Mouse (Mus musculus) left cerebral cortex, adult 18-20 months (tissue): Measurements from ENCODE around the gene Atp23. TPM values are rescaled to one million over a fixed set of nuclear protein-coding genes. Genes with fewer than 3 reads are reported as not detected.

Experiments used
- DNase-seq, 2 experiments: peaks; one replicate each; pipeline ENCODE4 v3.0.0; 2021 to 2022; ENCODE audit warnings: low spot score in 2 of 2, mixed read lengths in 1 of 2
- long read RNA-seq, 2 experiments: library from polyadenylated mRNA; stranded (forward); transcript quantifications; one replicate each; pipeline ENCODE4 v2.0.0; 2021
- total RNA-seq, 2 experiments: library from RNA; stranded (reverse); gene quantifications; 2 replicates each; pipeline ENCODE4 v1.2.3; 2021

The Atp23 gene
- 10 to 100 TPM in 1 of 2 experiments, 1 to 10 TPM in 1; 8.9 to 11.6 TPM for total RNA-seq
- long read RNA-seq, experiment 1, transcript Atp23-202 (6 exons, 1,043 nt): major isoform, 8 of 12 reads
- long read RNA-seq, experiment 1, partial matches to known transcripts: 2 of 12 reads
- long read RNA-seq, experiment 1, other reads (novel, unspliced or antisense): 2 of 12 reads
- long read RNA-seq, experiment 2, transcript Atp23-202 (6 exons, 1,043 nt): major isoform, 12 of 16 reads
- long read RNA-seq, experiment 2, partial matches to known transcripts: 1 of 16 reads
- long read RNA-seq, experiment 2, other reads (novel, unspliced or antisense): 2 of 16 reads

- peak; percentile 91 to 92 for DNase-seq
These were observed at the start of gene Atp23 for GRCm38 (mm10) chr10:126900821-126901487. Gene Atp23 (minus strand): TSS chr10:126901355.

- no peak for DNase-seq
These were observed 49.4 kb upstream of the Atp23 start for GRCm38 (mm10) chr10:126950572-126950971.

DNA sequence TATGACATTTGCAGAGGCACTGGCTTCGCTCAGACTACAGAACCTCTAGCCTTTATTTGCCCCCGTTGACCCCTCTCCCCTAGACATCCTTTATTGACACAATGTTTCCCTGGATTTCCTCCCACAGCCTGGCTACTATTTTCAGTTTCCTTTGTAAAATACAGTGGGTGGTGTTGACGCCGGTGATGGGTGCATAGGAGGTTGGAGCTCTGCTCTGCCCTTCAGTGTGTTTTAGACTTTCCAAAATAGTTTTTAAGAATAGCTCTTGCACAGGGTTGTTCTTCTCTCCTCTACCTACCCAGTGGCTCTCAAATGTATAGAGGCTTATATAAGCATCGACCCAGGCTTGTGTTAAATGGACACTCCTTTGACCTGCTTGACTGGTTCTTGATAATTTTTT lies 48.7 kb upstream of the Atp23 start:
- DNase-seq: no peak

DNA sequence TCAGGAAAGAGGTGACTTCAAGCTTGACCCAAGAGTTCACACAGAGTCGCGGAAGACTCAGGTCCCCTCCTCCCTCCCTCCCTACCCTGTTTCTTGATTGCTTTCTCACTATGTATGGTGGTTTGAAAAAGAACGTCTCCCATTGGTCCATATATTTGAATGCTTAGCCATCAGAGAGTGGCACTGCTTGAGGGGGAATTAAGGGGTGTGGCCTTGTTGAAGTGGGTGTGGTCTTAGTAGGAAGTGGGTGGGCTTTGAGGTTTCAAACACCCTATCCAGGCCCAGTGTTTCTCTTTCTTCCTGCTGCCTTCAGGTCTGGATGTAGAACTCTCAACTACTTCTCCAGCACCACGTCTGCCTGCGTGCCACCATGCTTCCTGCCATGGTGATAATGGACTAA lies 44.4 kb upstream of the Atp23 start:
- DNase-seq: no peak

GRCm38 (mm10) chr10:126940949-126941348 lies 39.8 kb upstream of the Atp23 start:
- DNase-seq: no peak

GRCm38 (mm10) chr10:126935556-126936381 lies 34.6 kb upstream of the Atp23 start:
- peak; percentile 37 to 58 for DNase-seq

GRCm38 (mm10) chr10:126935121-126935520 lies 34.0 kb upstream of the Atp23 start:
- no peak for DNase-seq

GRCm38 (mm10) chr10:126934561-126934960 lies 33.4 kb upstream of the Atp23 start:
- no peak for DNase-seq

- no peak for DNase-seq
These were observed 30.6 kb upstream of the Atp23 start for GRCm38 (mm10) chr10:126931760-126932139.

GRCm38 (mm10) chr10:126931123-126931759 lies 30.1 kb upstream of the Atp23 start:
- peak; percentile 54 to 76 for DNase-seq

DNA sequence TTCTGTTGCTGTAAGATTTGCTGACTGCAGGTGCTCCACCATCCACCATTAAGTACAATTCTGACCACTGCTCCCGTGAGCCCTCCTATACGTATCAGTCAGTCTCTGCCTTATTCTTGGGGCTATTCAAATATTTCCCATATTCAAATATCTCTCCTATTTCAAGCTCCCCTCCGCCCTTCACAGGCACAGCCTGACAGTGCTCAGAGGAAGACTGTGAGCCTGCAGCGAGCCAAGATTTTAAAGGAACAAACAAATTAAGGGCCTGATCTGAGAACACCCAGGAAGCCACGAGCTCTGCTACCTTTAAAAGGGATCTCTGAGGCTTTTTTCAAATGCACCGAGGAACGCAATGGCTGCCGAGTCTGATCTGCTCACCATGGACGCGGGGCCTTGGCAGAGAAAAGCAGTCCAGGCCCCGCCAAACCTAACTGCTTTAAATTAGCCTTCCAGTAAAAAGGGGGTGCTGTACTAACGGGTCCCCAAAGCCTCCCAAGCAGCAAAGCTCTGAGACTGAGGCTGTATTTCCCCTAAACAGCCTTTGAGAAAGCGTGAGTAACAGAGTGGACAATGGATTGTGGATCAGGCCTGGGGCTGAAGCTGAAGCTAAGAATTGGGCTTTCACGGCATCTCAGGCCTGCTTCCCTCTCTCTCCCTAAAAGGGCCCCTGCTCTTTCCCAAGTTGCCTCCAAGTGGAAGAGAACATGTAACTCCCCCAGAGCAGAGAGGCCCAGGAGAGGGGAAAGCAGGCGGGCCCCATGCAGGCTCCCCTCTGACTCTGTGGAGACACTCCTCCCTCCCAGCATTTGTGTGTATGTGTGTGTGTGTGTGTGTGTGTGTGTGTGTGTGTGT lies 29.3 kb upstream of the Atp23 start:
- no peak for DNase-seq

DNA sequence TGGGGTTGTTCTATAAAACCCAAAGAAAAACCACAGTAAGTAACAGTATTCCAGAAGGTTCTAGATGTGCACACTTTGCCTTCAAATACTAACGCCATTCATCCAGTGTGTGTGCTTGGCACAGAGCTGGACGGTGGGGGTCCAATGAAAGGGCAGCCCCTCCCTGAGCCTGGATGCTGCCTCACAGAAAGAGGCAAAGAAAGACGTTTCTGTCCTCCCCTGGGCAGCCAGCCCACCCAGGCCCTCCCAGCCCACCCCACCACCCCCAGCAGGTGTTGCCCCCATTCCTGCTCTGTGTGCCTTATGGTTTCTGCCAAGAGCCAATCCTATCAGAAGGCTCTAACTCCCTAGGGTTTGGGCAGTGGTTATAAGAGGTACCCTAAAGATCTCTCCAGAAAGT lies 28.4 kb upstream of the Atp23 start:
- DNase-seq: no peak

- peak in 1 of 2 experiments; percentile 41 for DNase-seq
These were observed 27.7 kb upstream of the Atp23 start for GRCm38 (mm10) chr10:126928819-126929206.

- DNase-seq: peak; percentile 79 to 80
These were observed 27.1 kb upstream of the Atp23 start for GRCm38 (mm10) chr10:126928011-126928818.

- DNase-seq: peak; percentile 36 to 37
These were observed 26.2 kb upstream of the Atp23 start for GRCm38 (mm10) chr10:126927101-126927961.

DNA sequence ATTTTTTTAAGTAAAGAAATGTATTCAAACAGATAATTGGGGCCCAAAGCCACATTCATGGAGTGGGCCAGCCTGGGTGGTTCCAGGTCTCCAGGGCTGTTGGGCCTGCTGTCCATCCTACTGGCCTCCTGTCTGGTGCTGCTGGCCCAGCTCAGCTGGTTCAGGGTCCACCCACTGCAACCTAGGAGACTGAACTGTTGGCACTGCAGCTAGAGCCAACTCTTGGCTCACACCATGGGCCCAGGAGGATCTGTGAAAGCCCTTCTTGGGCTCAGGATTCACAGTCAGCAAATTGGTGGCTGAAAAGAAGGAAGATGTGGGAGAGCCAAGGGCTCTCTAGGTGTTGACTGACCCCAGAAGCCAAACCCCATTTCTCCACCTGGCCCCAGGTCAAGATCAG lies 24.2 kb upstream of the Atp23 start:
- no peak for DNase-seq

DNA sequence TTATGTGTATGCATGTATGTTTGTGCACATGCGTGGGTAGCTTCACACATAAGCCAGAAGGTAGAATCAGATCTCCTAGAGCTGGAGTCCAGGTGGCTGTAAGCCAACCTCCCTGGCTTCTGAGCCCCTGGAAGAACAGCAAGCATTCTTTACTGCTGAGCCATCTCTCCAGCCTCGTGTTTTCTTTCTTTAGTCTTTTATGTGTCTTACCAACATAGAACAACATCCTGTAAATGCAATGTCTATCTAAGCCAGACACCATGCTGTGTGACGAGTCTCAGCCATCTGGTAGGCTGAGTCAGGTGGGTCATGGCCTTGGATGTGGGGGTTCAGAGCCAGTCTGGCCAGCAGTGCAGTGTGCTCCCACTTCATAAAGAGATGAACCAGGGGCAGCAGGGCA lies 22.9 kb upstream of the Atp23 start:
- DNase-seq: no peak

DNA sequence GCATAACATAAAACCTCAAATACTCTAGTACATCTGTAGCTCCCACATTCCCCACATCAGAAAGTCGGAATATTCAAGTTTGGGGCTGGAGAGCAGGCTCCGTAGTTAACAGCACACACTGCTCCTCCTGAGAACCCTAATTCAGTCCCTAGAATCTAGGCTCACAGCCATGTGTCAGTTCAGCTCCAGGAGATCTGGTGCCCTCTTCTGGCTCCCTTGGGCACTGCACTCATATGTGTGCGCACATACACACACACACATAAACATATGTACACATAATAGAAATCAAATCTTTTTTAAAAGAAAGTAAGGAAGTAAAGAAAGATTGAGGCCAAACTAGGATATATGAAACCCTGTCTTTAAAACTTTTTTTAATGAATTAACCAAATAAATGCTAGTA lies 19.1 kb upstream of the Atp23 start:
- DNase-seq: no peak

- peak; percentile 95 to 97 for DNase-seq
These were observed 17.9 kb upstream of the Atp23 start for GRCm38 (mm10) chr10:126919067-126919466.
